Mouse (Mus musculus) lung, postnatal 0 days (tissue): Measurements from ENCODE around the gene Acsm2. TPM values are rescaled to one million over a fixed set of nuclear protein-coding genes. Genes with fewer than 3 reads are reported as not detected.

Experiments
- ATAC-seq: fragments of 200-750 bp; cut with Nextera tagmentation; 2 replicates; pipeline ENCODE4 v1.8.0; 2017; ENCODE audit warnings: moderate library complexity
- DNase-seq: peaks from one replicate; pipeline ENCODE4 v3.0.0-alpha.2; 2016; ENCODE audit warnings: low spot score
- H3K27ac ChIP-seq: fragments of 300-500 bp; sonication (generic); 2 replicates; pipeline ENCODE4 v1.5.1; 2014; ENCODE audit warnings: antibody characterized with exemption, mild to moderate bottlenecking, low read length, mixed read lengths
- H3K27me3 ChIP-seq: fragments of 300-500 bp; sonication (generic); replicated peaks from 2 replicates; pipeline ENCODE4 v1.6.1; 2014; ENCODE audit warnings: low read length, mixed read lengths; ENCODE audit not compliant: insufficient read depth
- H3K36me3 ChIP-seq: fragments of 300-500 bp; sonication (generic); 2 replicates; pipeline ENCODE4 v1.6.1; 2014; ENCODE audit warnings: low read length, mixed read lengths; ENCODE audit not compliant: insufficient read depth
- H3K4me1 ChIP-seq: fragments of 300-500 bp; sonication (generic); 2 replicates; pipeline ENCODE4 v1.6.1; 2014; ENCODE audit warnings: antibody characterized with exemption, low read depth, low read length, mixed read lengths; ENCODE audit not compliant: insufficient read depth
- H3K4me2 ChIP-seq: fragments of 300-500 bp; sonication (generic); replicated peaks from 2 replicates; pipeline ENCODE4 v1.6.1; 2014; ENCODE audit warnings: low read depth, mild to moderate bottlenecking, low read length, moderate library complexity, mixed read lengths
- H3K4me3 ChIP-seq: fragments of 300-500 bp; sonication (generic); 2 replicates; pipeline ENCODE4 v1.5.1; 2014; ENCODE audit warnings: low read depth, low read length
- H3K9ac ChIP-seq: fragments of 300-500 bp; sonication (generic); replicated peaks from 2 replicates; pipeline ENCODE4 v1.6.1; 2014; ENCODE audit warnings: low read depth, mild to moderate bottlenecking
- H3K9me3 ChIP-seq: fragments of 300-500 bp; sonication (generic); 2 replicates; pipeline ENCODE4 v1.6.1; 2016; ENCODE audit warnings: low read length, mixed read lengths
- CTCF ChIP-seq: IDR thresholded peaks from 2 replicates; pipeline ENCODE4 v1.5.1; 2016; ENCODE audit warnings: antibody characterized with exemption, mild to moderate bottlenecking
- EP300 ChIP-seq: IDR thresholded peaks from 2 replicates; pipeline ENCODE4 v1.6.1; 2016; ENCODE audit warnings: antibody characterized with exemption, mild to moderate bottlenecking, control low read depth
- WGBS: fragments of 180-500 bp; shearing (Covaris S2); extraction: QIAGEN DNeasy Blood & Tissue Kit; methylation state at CpG from one replicate; pipeline ENCODE4 v1.1.7; 2014; 5-methylcytosine and 5-hydroxymethylcytosine counted together
- polyA plus RNA-seq: library from polyadenylated mRNA; unstranded; fragments of >200 nt; fragmentation: Nextera tagmentation; extraction: Ambion mirVana; gene quantifications from 2 replicates; pipeline ENCODE4 v1.2.1, GENCODE M21; 2015

Acsm2 gene
- polyA plus RNA-seq, 1 experiment from 2014 or later = not detected

DNA sequence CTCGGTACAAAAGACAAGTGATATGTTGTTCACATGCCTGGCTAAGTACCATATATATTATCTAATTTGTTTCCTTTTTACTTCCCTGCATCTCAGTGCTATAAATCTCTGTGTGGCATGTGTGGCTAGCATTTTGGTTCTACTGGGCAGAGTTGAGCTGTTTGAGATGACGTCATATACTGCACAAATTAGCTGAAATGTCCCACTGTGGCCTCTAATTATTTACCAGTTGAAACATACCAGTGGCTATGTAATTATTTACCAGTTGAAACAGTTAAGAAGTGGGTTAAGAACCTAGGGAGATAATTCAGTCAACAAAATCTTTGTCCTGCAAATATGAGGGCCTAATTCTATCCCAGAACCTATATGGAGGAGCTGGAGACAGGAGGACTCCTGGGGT lies 26.6 kb upstream of the Acsm2 start:
- H3K9ac ChIP-seq = no peak overlapping the region
- no peak for DNase-seq

DNA sequence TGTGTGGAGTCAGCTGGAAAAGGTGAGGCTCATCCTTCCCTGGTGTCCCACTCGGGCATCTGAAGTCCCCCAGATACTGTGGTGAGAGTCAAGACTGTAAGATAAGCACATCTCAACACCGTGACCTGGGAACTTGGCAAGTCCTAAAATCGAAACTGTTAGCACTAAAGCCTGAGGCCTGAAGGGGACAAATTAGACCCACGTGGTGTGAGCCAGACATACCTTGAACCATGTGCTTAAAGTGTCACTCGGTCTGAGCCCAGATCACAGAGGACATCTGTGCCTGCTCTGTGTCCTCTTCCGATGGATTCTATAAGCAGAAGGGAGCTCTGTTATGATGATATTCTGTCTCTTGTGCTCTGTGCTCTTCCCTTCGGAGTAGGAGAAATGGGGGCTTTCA lies 25.5 kb upstream of the Acsm2 start:
- TF ChIP-seq EP300 = no peak
- no peak for TF ChIP-seq CTCF
- Histone ChIP-seq H3K27me3 (no peaks in the 10 kb centered on the region), H3K27ac (no peak overlapping the region), H3K4me2 (no peak overlapping the region), H3K4me1 (no peaks in the 10 kb centered on the region), H3K4me3 (no peak overlapping the region), H3K9me3 (no peaks in the 10 kb centered on the region), H3K9ac (no peak overlapping the region), H3K36me3 (no peaks in the 10 kb centered on the region)
- WGBS = 62% methylated on average over 7 of the region's 7 CpGs
- DNase-seq = no peak
- no peak for ATAC-seq

More for the DNA sequence above, 26.6 kb upstream of the Acsm2 start:
- H3K27me3 ChIP-seq = no peaks in the 10 kb centered on the region
- H3K4me2 ChIP-seq = no peak overlapping the region
- no peaks in the 10 kb centered on the region for H3K9me3 ChIP-seq
- WGBS = 56% methylated on average over 2 of the region's 2 CpGs
- no peak for ATAC-seq
- no peak for TF ChIP-seq CTCF
- TF ChIP-seq EP300 = no peak
- H3K36me3 ChIP-seq = no peaks in the 10 kb centered on the region
- no peak overlapping the region for H3K27ac ChIP-seq
- no peak overlapping the region for H3K4me3 ChIP-seq
- H3K4me1 ChIP-seq = no peaks in the 10 kb centered on the region

DNA sequence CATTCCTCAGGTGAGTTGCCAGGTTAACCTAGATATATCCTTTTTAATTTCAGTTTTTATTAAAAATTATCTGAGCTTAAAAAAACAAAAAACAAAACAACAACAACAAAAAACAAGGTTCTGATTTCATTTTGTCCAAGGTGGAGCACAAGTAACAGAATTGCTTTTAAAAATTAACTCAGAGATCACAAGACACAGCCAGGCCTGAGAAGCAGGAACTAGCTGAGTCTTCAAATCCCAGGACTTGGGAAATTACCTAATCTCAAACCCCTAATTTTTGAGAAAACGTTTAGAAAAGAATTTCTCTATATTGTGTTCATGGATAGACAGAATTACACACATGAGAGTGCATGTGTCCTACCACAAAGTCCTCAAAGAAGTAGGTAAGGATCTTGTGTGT lies 21.2 kb upstream of the Acsm2 start:
- no peak for ATAC-seq
- no peak overlapping the region for H3K4me3 ChIP-seq
- H3K36me3 ChIP-seq = no peaks in the 10 kb centered on the region
- no peak for DNase-seq
- no peak overlapping the region for H3K4me2 ChIP-seq
- TF ChIP-seq EP300 (no peak), CTCF (no peak)
- no peaks in the 10 kb centered on the region for H3K4me1 ChIP-seq
- H3K27me3 ChIP-seq = no peaks in the 10 kb centered on the region
- WGBS = 32% methylated on average over 1 of the region's 1 CpGs
- H3K9ac ChIP-seq = no peak overlapping the region
- no peak overlapping the region for H3K27ac ChIP-seq
- no peaks in the 10 kb centered on the region for H3K9me3 ChIP-seq

DNA sequence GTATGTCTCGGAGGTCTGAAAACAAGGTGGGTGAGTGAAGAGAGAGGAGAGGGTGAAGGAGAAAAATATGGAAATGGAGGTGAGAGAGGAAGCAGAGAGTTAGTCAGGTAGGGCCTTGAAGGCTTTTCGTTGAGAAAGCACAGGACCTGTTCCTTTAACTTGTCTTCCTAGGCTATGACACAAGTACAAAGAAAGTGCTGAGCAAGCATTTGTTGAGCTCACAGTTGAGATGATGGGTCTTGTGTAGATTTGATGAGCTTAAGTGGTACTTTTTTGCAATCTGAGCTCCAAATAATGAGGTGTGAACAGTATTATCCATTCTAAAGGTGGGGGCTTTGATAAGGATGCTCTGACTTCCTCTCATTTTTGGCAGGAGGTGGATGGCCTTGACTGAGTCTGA lies 19.8 kb upstream of the Acsm2 start:
- no peak overlapping the region for H3K27ac ChIP-seq
- no peaks in the 10 kb centered on the region for H3K36me3 ChIP-seq
- no peaks in the 10 kb centered on the region for H3K27me3 ChIP-seq
- TF ChIP-seq EP300 (no peak), CTCF (no peak)
- no peak overlapping the region for H3K4me3 ChIP-seq
- no peaks in the 10 kb centered on the region for H3K4me1 ChIP-seq
- H3K9ac ChIP-seq = no peak overlapping the region
- 69% methylated on average over 2 of the region's 2 CpGs for WGBS
- DNase-seq = no peak
- no peaks in the 10 kb centered on the region for H3K9me3 ChIP-seq
- no peak for ATAC-seq
- H3K4me2 ChIP-seq = no peak overlapping the region

DNA sequence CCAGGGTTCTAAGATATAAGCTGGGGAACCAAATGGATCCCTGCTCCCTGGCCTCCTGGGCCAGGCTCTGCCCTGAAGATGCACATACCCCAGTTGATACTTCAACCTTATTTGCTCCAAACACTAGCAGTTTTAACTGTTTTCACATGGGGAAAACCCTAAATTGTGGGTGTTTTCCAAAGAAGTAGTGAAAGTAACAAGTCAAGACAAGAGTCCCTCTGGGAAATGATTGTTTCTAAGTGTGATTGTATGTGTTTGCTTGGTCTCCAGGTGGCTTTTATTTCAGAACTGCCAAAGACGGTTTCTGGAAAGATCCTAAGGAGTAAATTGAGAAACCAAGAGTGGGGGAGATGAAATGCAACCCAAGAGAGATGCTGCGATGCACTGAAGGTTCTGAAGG lies 11.7 kb upstream of the Acsm2 start:
- ATAC-seq = no peak
- no peak for DNase-seq
- H3K27me3 ChIP-seq = no peaks in the 10 kb centered on the region
- H3K36me3 ChIP-seq = no peaks in the 10 kb centered on the region
- H3K4me3 ChIP-seq = no peak overlapping the region
- no peak overlapping the region for H3K9ac ChIP-seq
- no peak overlapping the region for H3K27ac ChIP-seq
- TF ChIP-seq EP300 (no peak), CTCF (no peak)
- H3K4me1 ChIP-seq = no peaks in the 10 kb centered on the region
- whole genome bisulfite sequencing = 68% methylated on average over 2 of the region's 2 CpGs
- no peak overlapping the region for H3K4me2 ChIP-seq
- H3K9me3 ChIP-seq = no peaks in the 10 kb centered on the region

DNA sequence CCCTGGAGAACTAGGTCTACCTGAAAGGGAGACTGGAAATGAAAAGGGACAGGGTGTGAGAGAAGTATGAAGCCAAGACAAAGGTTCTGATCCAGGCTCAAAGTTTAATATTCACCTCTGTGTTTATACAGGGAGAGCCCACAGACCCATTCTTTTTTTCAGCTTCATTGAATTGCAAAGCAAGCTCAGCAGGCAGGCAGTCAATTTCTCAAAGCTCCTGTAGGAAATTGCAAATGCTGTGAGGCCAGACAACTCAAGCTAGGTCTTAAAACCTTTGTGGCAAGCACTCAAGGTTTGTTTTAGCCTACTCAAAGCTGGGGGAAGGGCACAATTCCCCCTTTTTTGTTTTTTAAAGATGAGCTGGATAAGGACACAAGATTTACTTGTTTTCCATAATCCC lies 8.6 kb upstream of the Acsm2 start:
- Histone ChIP-seq H3K4me3 (no peak overlapping the region), H3K9ac (no peak overlapping the region), H3K27ac (no peak overlapping the region), H3K36me3 (no peaks in the 10 kb centered on the region), H3K4me1 (no peaks in the 10 kb centered on the region), H3K27me3 (no peaks in the 10 kb centered on the region), H3K4me2 (no peak overlapping the region), H3K9me3 (no peaks in the 10 kb centered on the region)
- TF ChIP-seq CTCF = no peak
- TF ChIP-seq EP300 = no peak
- ATAC-seq (no peak), DNase-seq (no peak)

DNA sequence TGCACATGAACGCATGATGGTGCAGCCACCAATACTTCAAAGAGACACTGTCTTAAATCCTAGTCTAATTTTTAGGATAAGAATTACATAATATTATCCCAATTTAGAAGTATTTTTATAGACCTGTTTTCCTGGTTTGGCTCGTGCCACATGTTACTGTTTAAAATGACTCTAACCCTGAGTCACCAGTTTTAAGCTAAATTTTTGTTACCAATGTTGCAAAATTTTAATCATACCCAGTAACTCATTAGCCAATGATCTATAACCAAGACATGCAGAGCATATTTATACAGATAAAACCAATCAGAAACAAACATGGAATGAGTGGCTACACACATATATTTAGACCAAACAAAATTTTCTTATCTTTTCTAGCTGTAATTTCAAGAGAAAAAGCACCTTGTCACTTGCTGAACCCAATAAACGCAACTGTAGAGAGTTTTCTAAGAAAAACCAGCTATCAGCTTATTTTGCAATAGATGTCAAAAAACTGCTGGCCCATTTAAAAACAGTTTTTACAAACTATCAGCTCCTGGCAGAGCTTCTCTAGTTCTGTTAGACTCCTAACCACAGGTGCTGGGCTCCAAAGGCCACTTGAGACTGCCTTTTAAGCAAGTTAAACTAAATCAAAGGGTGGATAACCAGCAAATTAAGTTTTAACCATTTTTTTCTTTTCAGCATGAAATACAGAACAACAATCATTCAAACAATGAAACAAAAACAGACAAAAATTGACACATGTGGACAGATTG lies 3.5 kb upstream of the Acsm2 start:
- Histone ChIP-seq H3K27me3 (no peaks in the 10 kb centered on the region), H3K9me3 (no peaks in the 10 kb centered on the region), H3K4me3 (no peak overlapping the region), H3K4me2 (no peak overlapping the region), H3K27ac (no peak overlapping the region), H3K36me3 (no peaks in the 10 kb centered on the region), H3K4me1 (no peaks in the 10 kb centered on the region), H3K9ac (no peak overlapping the region)
- TF ChIP-seq EP300 = no peak
- TF ChIP-seq CTCF = no peak
- DNase-seq (no peak), ATAC-seq (no peak)
- 71% methylated on average over 3 of the region's 3 CpGs for WGBS
